Mouse (Mus musculus) forebrain, embryonic 13.5 days (tissue): ENCODE results near the gene Tars2. TPM values are rescaled to one million over a fixed set of nuclear protein-coding genes. Genes with fewer than 3 reads are reported as not detected.

Experiments
- ATAC-seq: fragments of 200-750 bp; cut with Nextera tagmentation; 2 replicates; pipeline ENCODE4 v1.8.0; 2017
- H3K27ac ChIP-seq: fragments of 300-500 bp; sonication (generic); 2 replicates; pipeline ENCODE4 v1.5.1; 2015; ENCODE audit warnings: inconsistent platforms, mild to moderate bottlenecking, moderate library complexity
- H3K27me3 ChIP-seq: fragments of 300-500 bp; sonication (generic); 2 replicates; pipeline ENCODE4 v1.6.1; 2015; ENCODE audit warnings: mild to moderate bottlenecking, inconsistent platforms
- H3K36me3 ChIP-seq: fragments of 300-500 bp; sonication (generic); 2 replicates; pipeline ENCODE4 v1.6.1; 2015; ENCODE audit warnings: mild to moderate bottlenecking, inconsistent platforms; ENCODE audit not compliant: poor library complexity, severe bottlenecking
- H3K4me1 ChIP-seq: fragments of 300-500 bp; sonication (generic); 2 replicates; pipeline ENCODE4 v1.6.1; 2015; ENCODE audit warnings: inconsistent platforms
- H3K4me2 ChIP-seq: fragments of 300-500 bp; sonication (generic); 2 replicates; pipeline ENCODE4 v1.6.1; 2015; ENCODE audit warnings: inconsistent platforms, mild to moderate bottlenecking, moderate library complexity
- H3K4me3 ChIP-seq: fragments of 300-500 bp; sonication (generic); 2 replicates; pipeline ENCODE4 v1.5.1; 2015; ENCODE audit warnings: mild to moderate bottlenecking, inconsistent platforms
- H3K9ac ChIP-seq: fragments of 300-500 bp; sonication (generic); 2 replicates; pipeline ENCODE4 v1.6.1; 2015; ENCODE audit warnings: mild to moderate bottlenecking, inconsistent platforms
- H3K9me3 ChIP-seq: fragments of 300-500 bp; sonication (generic); replicated peaks from 2 replicates; pipeline ENCODE4 v1.6.1; 2016; ENCODE audit warnings: inconsistent platforms
- WGBS: fragments of 180-500 bp; shearing (Covaris S2); methylation state at CpG from one replicate; pipeline ENCODE4 v1.1.7; 2015; 5-methylcytosine and 5-hydroxymethylcytosine counted together
- polyA plus RNA-seq: library from polyadenylated mRNA; unstranded; fragments of >200 nt; fragmentation: Nextera tagmentation; extraction: Ambion mirVana; gene quantifications from 2 replicates; pipeline ENCODE4 v1.2.1, GENCODE M21; 2015

The Tars2 gene
- polyA plus RNA-seq, 1 experiment from 2014 or later, result 42.8 TPM

DNA sequence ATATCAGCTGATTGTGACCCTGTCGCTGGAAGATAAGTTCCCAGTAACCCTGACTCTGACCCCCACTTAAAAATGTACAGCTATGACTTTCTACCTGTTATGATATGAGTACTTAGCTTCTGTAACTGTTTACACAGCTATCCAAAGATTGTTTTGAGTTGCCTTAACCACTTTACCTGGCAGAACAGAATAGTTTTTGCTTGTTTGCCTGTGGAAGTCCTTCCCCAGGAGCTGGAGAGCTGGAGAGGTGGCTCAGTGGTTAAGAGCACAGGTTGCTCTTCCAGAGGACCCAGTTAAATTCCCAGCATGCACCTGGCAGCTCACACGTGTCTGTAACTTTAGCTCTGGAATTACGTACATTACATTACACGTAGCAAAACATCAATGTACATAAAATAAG, 55.4 kb downstream of the Tars2 start:
- H3K27ac ChIP-seq, result no peak overlapping the region
- 91% methylated on average over 4 of the region's 4 CpGs for WGBS
- no peak for ATAC-seq
- no peaks in the 10 kb centered on the region for H3K27me3 ChIP-seq
- H3K4me3 ChIP-seq, result no peak overlapping the region
- no peaks in the 10 kb centered on the region for H3K9me3 ChIP-seq
- H3K4me1 ChIP-seq, result peaks cover 11% of the 10 kb centered on the region
- no peak overlapping the region for H3K9ac ChIP-seq
- no peaks in the 10 kb centered on the region for H3K36me3 ChIP-seq
- no peak overlapping the region for H3K4me2 ChIP-seq

DNA sequence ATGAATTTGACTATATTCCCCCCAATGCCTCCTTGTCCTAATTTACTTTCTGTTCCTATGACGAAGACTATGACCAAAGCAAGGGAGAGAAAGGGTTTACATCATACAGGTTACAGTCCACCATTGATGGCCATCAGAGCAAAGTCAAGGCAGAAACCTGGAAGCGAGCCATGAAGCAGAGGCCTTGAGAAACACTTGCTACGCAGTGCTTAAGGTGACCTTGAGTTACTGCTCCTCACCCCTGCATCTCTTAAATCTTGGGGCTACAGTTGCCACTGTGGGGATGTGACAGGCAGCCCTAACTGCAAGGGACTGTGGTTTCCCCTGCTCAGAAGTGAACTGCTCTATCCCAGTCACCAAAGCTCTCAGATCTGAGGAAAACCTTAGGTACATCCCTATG, 56.7 kb downstream of the Tars2 start:
- Histone ChIP-seq H3K27ac (no peak overlapping the region), H3K9me3 (no peaks in the 10 kb centered on the region), H3K27me3 (no peaks in the 10 kb centered on the region), H3K36me3 (no peaks in the 10 kb centered on the region), H3K4me1 (peaks cover 11% of the 10 kb centered on the region), H3K4me2 (no peak overlapping the region), H3K9ac (no peak overlapping the region), H3K4me3 (no peak overlapping the region)
- 91% methylated on average over 3 of the region's 3 CpGs for WGBS
- no peak for ATAC-seq

DNA sequence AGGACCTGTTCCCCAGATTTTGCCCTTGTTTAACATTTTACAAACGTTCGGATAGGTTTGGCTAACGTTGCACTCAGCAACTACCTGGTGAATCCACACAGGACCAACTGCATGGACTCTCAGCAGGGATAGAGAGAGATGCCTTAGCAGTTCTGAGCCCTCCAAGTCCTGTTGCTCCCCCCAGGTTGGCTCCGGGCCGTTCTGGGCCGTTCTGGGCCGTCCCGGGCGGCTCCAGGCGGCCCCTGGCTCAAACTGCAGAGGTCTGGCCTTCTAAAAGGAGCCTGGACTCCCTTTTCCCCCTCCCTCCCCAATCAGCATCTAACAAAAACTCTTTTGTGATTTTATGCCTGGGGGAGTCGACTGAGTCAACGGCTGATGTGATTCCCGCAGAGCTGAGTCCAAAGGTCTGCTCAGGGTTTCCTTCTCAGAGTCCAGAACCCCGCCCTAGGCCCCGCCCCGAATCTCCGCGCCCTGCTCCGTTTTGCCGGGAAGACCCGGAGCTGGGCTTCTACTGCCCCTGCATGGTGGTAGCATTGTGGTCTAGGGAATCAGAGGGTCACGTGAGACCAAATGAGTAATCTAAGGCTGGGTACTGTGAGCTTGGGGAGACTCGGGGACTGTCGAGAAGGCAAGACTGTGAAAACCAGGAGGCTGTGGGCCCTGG, 58.0 kb downstream of the Tars2 start:
- Histone ChIP-seq H3K36me3 (no peaks in the 10 kb centered on the region), H3K9ac (peak overlapping the region; percentile 57; the same call in 1 of the 2 replicates)
- WGBS, result 4% methylated on average over 24 of the region's 24 CpGs

DNA sequence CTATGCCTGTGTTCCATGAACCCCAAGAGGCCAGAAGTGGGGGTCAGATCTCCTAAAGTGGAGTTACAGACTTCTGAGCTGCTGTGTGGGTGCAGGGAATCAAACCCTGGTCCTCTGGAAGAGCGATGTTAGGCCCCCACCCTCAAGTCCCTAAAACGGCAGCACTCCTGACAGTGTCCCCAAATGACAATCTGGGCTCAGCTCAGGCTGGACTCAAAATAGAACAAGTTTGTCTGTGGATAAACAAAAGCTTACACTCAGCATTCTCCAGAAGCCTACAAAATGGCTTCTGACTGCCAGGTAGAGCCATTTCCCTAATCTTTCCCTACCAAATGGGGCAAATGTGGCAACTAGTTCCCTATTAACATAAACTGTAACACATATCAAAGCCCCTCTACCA, 58.9 kb downstream of the Tars2 start:
- Histone ChIP-seq H3K4me3 (no peak overlapping the region), H3K9me3 (no peaks in the 10 kb centered on the region), H3K27me3 (no peaks in the 10 kb centered on the region), H3K27ac (no peak overlapping the region), H3K4me2 (no peak overlapping the region), H3K4me1 (peaks cover 11% of the 10 kb centered on the region), H3K36me3 (no peaks in the 10 kb centered on the region), H3K9ac (no peak overlapping the region)
- WGBS, result 76% methylated on average over 2 of the region's 2 CpGs
- ATAC-seq, result no peak

More for the DNA sequence above, 58.0 kb downstream of the Tars2 start:
- Histone ChIP-seq H3K9me3 (no peaks in the 10 kb centered on the region), H3K27ac (peak overlapping the region; percentile 37; the same call in 1 of the 2 replicates), H3K4me3 (peak overlapping the region; percentile 28), H3K4me1 (peaks cover 11% of the 10 kb centered on the region), H3K27me3 (no peaks in the 10 kb centered on the region), H3K4me2 (peak overlapping the region; percentile 60)
- peak; percentile 83 for ATAC-seq

DNA sequence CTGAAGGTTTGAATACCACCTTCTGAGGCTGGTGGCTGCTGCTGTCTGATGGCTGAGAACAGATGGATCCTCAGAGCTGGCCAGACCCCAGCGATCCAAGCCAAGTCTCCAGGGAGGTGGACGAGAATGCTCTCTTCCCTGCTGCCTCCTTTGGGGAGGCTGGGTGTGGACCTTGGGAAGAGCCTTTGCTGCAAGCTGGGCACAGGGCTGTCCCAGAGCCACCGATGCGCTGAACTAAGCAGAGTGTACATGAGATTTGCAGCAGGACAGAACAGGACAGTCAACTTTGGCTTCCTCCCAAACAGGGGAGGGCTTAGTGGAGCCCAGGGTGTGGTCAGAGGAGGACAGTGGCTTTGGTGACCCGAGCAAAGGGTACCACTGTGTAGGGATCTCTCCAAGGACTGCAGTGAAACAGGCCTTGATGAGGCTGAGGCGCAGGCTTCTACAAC, 59.7 kb downstream of the Tars2 start:
- no peak overlapping the region for H3K4me2 ChIP-seq
- H3K27me3 ChIP-seq, result no peaks in the 10 kb centered on the region
- no peaks in the 10 kb centered on the region for H3K9me3 ChIP-seq
- no peak overlapping the region for H3K4me3 ChIP-seq
- ATAC-seq, result no peak
- H3K27ac ChIP-seq, result no peak overlapping the region
- H3K4me1 ChIP-seq, result peaks cover 11% of the 10 kb centered on the region
- no peaks in the 10 kb centered on the region for H3K36me3 ChIP-seq
- 73% methylated on average over 6 of the region's 6 CpGs for WGBS
- no peak overlapping the region for H3K9ac ChIP-seq

DNA sequence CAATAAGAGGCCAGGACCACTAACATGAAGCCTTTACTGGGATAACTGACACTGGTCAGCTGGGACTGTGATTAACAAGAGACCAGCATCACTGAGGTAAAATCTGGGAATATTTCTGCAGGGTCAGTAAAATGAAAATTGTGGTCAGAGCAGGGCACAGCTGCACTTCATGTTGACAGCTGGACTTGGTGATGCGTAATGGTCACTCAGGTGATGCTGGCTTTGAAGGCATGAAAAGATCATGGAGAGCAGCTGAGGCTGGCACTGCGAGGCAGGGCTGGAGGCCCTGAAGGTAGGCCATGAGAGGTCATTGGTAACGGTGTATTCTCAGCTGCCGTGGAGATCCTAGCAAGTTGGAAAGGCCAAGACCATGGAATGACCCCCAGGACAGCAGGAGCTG, 61.7 kb downstream of the Tars2 start:
- WGBS, result 89% methylated on average over 4 of the region's 4 CpGs

DNA sequence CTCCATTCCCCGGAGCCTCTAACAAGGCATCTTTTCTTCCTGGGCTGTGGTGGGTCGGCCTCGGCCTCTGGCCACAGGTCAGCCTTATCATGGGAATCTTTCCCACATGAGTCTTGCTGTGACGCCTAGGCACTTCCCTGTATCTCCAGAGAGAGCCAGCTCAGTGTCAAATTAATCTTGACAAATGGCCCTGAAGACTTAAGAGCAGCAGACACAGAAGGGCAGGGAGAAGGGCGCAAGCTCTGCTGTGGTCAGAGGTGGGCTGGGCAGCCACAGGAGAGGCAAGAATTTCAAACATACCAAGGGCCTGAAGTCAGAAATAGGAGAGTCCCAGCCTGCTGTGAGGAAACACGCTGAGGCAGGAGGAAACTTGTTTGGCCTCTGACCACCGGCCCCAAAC, 63.6 kb downstream of the Tars2 start:
- Histone ChIP-seq H3K36me3 (no peaks in the 10 kb centered on the region), H3K4me1 (no peaks in the 10 kb centered on the region), H3K27ac (no peak overlapping the region), H3K4me3 (no peak overlapping the region), H3K9ac (no peak overlapping the region), H3K27me3 (no peaks in the 10 kb centered on the region), H3K4me2 (no peak overlapping the region), H3K9me3 (no peaks in the 10 kb centered on the region)
- WGBS, result 67% methylated on average over 7 of the region's 7 CpGs
- ATAC-seq, result no peak

More for the DNA sequence above, 61.7 kb downstream of the Tars2 start:
- Histone ChIP-seq H3K4me1 (peaks cover 11% of the 10 kb centered on the region), H3K4me2 (no peak overlapping the region), H3K27ac (no peak overlapping the region), H3K9ac (no peak overlapping the region), H3K4me3 (no peak overlapping the region), H3K9me3 (no peaks in the 10 kb centered on the region), H3K36me3 (no peaks in the 10 kb centered on the region), H3K27me3 (no peaks in the 10 kb centered on the region)
- no peak for ATAC-seq

DNA sequence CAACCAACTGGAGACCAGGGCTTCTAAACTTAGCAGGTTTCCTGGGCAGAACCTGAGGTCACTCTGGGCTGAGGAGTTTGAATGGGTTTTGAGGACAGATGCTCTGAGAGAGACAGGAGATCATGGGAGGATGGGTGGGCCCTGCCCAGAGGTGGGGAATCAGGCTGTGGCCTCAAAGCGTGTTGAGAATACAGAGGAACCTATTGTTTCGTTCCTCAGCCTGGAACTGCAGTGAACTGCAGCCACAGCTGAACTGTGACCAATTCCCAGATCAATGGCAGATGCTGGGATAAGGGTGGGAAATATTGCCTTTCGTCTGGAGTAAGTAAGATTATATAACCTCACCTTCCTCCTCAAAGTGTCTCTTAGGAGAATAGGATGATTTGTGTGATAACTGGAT, 64.2 kb downstream of the Tars2 start:
- Histone ChIP-seq H3K4me2 (no peak overlapping the region), H3K27ac (no peak overlapping the region), H3K27me3 (no peaks in the 10 kb centered on the region), H3K4me1 (no peaks in the 10 kb centered on the region), H3K36me3 (no peaks in the 10 kb centered on the region), H3K4me3 (no peak overlapping the region), H3K9me3 (no peaks in the 10 kb centered on the region), H3K9ac (no peak overlapping the region)
- ATAC-seq, result no peak
- WGBS, result 72% methylated on average over 3 of the region's 3 CpGs

DNA sequence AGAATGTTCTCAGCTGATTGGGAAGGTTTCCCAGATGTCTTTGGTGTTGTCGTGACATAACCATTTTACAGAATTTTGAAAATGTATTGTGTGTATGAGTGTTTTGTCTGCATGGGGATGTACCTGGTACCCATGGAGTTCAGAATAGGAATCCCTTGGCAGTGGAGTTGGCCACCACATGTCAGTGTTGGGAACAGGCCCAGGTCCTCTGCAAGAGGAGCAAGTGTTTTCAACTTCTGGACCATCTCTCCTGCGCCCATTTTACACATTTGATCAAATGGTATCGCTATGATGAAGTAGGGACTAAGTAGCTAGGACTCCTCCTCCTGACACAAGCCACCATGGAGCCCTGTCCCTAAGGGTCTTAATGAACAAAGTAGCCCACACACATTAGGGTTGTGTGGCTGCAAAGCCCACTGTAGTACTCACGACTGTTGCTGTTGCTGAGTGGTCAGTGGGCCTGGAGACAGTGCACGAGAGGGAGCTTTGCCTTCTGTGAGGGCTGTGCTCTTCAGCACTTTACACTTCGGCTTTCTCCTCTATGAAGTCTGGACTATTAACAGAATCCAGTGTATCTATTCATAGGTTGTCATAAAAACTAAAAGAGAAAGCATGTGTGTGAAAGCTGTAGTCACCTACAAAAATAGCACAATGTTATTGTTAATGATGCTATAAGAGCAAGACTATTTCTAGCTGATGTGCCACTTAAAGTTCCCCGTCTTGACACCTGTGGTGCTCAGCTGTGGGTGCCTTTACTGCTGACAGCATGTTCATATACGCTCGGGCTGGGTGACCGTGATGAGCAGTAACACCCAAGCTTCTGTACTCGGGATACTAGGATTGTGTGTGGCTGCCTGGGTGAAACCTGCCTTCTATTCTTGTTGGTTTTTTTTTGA, 65.0 kb downstream of the Tars2 start:
- Histone ChIP-seq H3K36me3 (no peaks in the 10 kb centered on the region), H3K27me3 (no peaks in the 10 kb centered on the region), H3K9me3 (no peaks in the 10 kb centered on the region), H3K27ac (no peak overlapping the region), H3K4me3 (no peak overlapping the region), H3K9ac (no peak overlapping the region), H3K4me1 (no peaks in the 10 kb centered on the region), H3K4me2 (no peak overlapping the region)
- WGBS, result 93% methylated on average over 11 of the region's 11 CpGs
- no peak for ATAC-seq

DNA sequence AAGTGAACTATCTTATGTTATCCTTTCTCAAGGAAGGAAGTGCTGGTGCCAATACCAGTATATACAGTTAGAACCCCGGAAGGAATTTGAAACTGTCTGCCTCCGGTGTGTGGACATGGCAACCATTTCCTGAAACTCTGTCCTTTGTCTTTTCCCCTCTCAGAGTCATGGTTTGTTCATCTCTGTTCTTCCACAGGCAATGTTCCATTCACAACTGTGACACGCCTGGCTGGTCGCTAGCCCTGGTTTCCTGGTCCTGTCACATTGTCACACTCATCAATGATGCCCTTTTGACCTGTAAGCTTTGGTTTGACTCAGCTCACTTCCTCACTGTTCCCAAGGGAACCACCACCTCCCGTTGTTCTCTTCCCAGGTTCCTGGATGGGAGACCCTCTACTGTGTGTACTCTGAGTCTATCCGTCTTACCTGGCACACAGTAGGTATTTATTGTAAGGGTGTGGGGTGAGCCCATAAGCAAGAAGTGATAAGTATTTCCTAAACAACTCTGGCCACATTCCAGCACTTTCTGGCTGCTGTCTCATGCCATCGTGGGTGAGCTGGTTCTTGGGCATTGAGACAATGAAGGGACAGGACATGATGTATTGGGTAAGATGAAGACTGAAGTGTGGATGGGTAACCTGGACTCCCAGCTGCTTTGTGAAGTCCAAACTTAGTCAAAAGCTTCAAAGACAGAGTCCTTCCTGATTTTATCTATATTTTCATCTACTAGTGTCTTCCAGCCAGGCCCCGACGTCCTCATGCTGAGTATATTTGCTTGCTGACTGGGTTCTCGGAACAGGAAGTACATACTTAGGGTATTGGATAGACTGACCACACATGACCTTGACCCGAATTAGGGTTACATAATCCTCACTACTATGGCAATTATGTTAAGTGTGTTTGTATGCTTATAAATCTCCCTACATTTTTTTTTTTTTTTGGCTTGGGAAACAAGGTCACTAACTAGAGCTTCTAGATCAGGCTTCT, 65.9 kb downstream of the Tars2 start:
- ATAC-seq, result no peak
- H3K4me3 ChIP-seq, result no peak overlapping the region
- 79% methylated on average over 11 of the region's 11 CpGs for WGBS
- no peak overlapping the region for H3K9ac ChIP-seq
- H3K9me3 ChIP-seq, result no peaks in the 10 kb centered on the region
- no peaks in the 10 kb centered on the region for H3K36me3 ChIP-seq
- no peak overlapping the region for H3K4me2 ChIP-seq
- H3K27me3 ChIP-seq, result no peaks in the 10 kb centered on the region
- H3K4me1 ChIP-seq, result no peaks in the 10 kb centered on the region
- H3K27ac ChIP-seq, result no peak overlapping the region

DNA sequence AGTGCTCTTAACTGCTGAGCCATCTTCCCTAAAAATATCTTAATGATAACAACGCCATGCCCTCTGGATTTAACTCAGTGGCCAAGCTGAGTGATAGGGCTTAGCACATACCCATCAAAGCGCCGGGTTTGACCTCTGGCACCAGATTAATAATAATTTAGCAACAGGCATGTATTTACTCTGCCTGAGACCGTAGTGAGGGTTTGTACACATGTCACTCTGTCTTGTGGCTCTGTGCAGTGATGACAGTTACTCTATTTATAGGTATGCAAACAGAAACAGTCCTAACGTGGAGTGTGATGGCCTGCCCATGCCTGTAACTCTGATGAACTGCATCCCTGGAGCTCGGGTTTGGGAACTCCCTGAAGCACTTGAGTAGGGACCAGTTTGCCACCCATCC, 67.3 kb downstream of the Tars2 start:
- Histone ChIP-seq H3K9me3 (no peaks in the 10 kb centered on the region), H3K27ac (no peak overlapping the region), H3K4me3 (no peak overlapping the region), H3K4me1 (peaks cover 7% of the 10 kb centered on the region), H3K36me3 (no peaks in the 10 kb centered on the region), H3K4me2 (no peak overlapping the region), H3K9ac (no peak overlapping the region), H3K27me3 (0 out of 2 replicates have a peak, but pooled peaks cover 5% of the 10 kb centered on the region)
- ATAC-seq, result no peak
- WGBS, result 80% methylated on average over 6 of the region's 6 CpGs
